Mouse (Mus musculus) cerebellum, adult 9-11 months (tissue): ENCODE measurements at regions not wholly inside any gene's neighbourhood (a gene's known extent, or its start where the extent isn't known, plus 50 kb on each side); places are given as distances from the start of the nearest gene placed in this dataset.

Experiments used
- DNase-seq: peaks from one replicate; pipeline ENCODE4 v3.0.0; 2022

GRCm38 (mm10) chr11:33061570-33061969 lies 85.6 kb downstream of the Fgf18 start:
- DNase-seq = no peak

- no peak for DNase-seq
Measured at GRCm38 (mm10) chr11:33060352-33060751, 86.8 kb downstream of the Fgf18 start.

DNA sequence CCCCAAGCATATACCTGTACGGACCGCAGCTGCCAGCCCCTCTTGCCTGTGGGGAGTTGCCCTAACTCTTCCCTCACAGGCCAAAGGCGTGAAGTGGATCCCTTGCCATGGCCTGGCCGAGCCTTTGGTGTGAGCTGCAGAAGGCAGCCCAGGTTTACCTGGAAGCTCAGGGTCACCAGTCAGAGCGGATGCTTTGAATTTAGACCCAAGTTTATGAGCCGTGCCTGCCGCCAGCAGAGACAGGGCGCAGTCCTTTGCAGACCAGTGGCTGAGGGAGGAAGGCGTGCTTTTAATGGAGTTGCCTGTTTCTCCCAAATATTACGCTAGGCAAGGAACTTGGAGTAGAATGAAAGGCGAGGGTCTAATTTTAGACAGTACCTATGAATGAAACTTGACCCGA lies 97.0 kb downstream of the Fgf18 start:
- no peak for DNase-seq

- no peak for DNase-seq
Measured at GRCm38 (mm10) chr11:33039854-33040792, 107.1 kb downstream of the Fgf18 start.

DNA sequence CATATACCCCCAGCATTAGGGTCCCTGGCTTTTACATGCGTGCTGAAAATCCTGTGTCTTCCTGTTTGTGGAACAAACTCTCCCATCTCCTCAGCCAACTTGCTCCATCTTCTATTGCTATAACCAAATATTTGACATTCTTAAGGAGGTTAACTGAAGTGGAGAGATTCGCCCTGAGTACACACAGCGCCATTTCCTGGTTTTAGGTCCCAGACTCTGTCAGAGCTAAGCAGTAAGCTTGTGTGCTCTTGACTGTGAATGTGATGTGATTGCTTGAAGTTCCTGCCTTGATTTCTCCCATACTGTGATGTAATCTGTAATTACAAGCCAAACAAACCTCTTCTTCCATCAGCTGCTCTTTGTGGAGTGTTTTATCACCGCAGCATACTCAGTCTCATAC lies 110.8 kb downstream of the Fgf18 start:
- no peak for DNase-seq

- DNase-seq = no peak
Measured at GRCm38 (mm10) chr11:33028920-33029319, 118.3 kb downstream of the Fgf18 start.

DNA sequence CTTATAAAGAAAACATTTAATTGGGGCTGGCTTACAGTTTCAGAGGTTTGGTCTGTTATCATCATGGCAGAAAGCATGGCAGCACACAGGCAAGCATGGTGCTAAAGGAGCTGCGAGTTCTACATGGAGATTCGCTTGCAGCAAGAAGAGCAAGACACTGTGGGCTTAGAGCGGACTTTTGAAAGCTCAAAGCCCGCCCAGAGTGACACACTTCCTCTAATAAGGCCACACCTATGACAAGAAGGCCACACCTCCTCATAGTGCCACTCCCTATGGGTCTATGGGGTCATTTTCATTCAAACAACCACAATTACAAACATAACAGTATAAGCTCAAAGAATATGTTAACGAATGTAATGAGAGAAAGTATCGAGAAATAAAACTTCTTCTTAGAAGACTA lies 120.1 kb downstream of the Fgf18 start:
- DNase-seq = no peak

DNA sequence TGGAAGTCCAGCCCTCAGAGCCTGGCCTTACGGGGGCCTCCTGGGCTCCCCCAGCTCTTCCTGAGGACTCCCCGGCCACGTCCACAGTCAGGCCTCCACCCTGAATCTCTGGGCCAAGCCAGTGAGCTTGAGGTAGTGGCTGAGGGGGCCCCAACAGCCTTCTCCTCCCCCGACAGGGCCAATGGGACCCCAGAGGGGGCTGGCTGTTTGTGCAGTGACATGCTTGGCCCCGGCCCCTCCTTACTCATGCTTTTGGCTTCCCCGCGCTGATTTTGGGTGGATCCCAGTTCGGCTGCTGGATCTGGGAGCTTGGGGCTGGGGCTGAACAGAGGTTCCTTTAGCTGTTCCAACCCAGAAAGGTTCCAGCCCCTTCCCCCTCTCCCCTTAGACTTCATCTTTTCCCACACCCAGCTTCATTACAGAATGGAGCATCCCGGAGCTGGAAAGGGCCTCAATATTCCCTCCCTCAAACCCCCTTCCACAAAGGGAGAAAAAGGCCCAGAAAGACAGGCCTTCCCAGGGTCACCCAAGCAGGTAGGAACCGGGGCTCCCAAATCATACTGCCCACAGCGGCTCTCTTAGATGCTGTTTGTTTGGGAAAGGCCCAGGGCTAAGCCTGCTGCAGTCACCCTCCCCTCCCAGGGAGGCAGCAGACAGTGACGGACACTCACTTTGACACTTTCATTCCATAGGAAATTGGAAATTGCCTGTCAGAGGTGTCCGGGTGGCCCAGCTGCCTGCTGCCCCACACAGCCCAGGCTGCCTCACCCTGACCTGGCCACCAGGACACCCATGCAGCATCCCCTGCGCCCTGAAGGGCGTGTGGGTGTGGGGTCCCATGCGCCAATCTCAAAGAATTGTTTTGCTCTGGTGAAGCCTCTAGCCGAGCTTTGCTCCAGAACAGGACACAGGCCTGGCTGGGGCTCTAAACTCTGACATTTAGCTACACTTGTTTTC lies 133.7 kb downstream of the Fgf18 start:
- DNase-seq = no peak

DNA sequence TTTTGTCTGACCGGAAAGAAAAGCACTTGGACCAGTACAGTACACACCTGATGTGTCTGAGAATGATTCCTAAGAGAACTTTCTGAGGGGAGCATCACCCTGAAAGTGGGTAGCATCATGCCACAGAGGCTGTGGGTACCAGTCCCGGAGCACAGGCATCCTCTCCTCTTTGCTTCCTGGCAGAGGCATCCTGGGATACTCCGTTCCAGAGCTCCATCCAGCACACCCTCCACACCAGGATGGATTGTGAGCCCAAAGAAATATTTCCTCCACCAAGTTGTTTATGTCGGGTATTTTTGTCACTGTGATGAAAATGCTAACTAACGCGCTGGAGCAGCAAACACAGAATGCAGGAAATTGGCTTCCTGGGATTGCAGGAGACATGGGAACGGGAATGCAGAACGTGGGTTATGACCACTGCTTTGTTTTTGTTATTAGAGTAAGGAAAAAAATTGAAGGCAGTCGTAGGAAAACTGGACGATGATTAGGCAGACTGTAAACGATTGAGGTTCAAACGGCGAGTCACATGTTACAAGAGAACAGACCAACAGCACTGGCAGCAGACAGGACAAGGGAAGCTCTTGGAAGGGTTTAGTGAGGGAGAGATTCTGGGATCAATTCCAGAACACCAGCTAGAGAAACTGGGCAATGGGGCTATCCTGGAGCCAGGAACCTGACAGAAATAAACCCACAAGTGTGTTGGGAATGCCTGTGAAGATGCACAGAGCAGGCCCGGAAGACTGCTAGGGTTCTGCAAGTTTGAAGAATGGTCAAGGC lies 134.6 kb downstream of the Fgf18 start:
- no peak for DNase-seq

DNA sequence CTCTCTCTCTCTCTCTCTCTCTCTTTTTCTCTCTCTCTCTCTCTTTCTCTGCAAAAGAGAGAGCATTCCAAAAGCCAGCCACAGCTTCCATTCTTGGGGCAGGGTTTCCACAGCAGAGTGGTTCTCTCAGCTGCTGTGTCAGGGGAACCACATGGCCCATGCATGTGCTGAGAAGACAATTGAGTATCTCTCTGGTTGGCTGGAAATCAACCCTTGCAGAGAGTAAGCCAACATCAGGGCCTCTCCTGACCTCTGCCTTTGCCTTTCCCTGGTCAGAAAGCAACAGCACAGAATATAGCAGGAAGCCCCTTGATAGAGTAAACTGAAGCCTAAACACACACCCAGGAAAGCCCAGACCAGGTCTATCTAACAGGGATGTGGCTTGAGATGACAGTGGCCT lies 138.6 kb downstream of the Fgf18 start:
- DNase-seq = no peak

GRCm38 (mm10) chr11:33007826-33008530 lies 139.2 kb downstream of the Fgf18 start:
- DNase-seq = no peak

- DNase-seq = no peak
Measured at GRCm38 (mm10) chr11:33007366-33007765, 139.8 kb downstream of the Fgf18 start.

GRCm38 (mm10) chr11:33005183-33005582 lies 142.0 kb downstream of the Fgf18 start:
- no peak for DNase-seq

DNA sequence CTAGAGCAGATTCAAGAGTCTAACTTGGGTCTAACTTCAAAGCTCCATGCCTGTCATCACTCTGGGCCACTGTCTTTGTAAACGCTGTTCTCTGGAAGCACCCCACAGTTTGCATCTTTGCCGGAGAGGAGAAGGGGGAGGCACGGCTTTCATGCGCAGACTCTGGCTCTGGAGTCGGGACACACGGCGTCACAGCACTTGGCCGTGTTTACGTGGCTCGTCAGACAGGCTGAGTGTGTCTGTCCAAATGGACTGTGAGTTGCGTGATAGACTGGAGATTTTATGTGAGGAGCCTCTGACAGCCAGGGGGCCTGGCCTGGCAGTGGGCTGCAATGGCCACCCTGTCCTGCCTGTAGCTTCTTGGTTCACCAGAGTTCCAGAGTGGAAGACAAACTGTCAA lies 142.6 kb downstream of the Fgf18 start:
- DNase-seq = no peak

- DNase-seq = no peak
Measured at GRCm38 (mm10) chr11:32999684-33000255, 147.4 kb downstream of the Fgf18 start.

DNA sequence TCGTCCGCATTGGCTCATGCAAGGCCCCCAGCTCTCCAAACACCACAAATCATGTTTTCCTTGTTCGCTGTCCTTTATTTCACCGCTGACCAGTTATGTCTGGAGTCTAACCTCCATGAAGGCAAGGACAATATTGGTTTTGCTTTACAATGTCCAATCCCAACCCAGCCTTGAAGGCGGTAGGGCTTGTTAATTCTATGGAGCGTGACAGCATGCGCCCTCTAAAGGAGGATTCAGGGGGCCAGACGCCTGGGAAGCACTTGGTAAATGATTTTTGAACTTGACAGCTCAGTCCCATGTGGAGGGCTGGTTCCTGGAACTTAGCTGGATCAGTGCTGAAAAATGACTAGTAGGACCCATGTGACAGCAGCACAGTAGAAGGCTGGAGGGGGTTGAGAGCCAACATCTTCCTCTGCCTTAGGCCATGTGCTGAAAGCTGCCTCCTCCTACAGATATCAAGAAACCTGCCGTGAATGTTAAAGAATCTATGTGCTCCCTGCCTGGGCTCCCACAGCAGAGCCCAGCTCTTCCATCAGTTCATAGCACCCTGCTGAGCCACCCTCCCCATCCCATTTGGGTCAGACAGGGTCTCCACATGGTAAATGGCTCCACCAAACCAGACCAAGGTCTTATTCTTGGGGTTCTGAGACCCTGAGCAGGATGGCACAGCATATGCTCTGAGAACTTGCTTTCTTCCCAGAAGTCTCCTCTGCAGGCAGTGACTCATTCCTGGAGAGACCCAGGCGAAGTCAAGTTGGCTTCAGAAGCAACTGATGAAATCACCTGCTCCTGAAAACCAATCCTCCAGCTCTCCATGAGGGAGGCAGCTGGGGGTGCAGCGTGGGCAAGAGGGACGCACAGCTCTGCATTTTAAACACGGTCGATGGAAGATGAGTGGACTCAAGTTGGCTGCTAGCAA lies 148.3 kb downstream of the Fgf18 start:
- no peak for DNase-seq

DNA sequence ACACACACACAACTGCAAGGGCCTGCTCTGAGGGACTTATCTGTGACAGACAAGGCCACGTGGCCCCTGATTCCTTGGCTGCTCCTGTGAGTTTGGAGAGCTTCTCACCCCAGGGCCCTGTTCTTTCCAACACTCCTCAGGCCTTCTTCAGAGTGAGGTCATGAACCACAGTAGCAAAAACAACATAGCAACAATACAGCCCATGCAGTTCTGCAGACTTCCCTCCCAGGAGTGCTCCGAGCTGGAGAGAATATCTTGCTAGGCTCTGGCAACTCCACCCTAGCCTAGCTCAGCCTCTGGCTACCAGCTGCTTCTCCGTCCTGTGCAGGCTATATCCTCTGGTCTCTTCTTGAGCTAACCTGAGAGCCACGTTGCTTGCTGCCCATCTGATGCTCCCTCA lies 152.8 kb downstream of the Fgf18 start:
- no peak for DNase-seq

DNA sequence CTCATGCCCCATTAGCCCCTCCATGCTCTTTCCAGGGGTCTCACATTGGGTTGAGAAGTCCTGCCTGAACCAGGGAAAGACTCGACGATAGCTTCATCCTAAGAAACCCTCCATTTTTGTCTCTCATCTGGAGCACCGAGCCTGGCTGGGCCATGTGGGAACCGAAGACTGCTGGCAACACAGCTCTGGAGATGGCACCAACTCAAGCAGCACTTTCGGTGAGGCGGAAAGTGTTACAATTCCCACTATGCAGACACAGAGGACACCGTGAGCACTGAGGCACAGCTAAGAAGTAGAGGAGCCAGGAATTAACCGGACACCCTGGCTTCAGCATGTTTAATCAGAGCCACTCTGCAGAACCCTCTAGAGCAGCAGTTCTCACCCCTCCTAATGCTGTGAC lies 153.8 kb downstream of the Fgf18 start:
- DNase-seq = no peak

DNA sequence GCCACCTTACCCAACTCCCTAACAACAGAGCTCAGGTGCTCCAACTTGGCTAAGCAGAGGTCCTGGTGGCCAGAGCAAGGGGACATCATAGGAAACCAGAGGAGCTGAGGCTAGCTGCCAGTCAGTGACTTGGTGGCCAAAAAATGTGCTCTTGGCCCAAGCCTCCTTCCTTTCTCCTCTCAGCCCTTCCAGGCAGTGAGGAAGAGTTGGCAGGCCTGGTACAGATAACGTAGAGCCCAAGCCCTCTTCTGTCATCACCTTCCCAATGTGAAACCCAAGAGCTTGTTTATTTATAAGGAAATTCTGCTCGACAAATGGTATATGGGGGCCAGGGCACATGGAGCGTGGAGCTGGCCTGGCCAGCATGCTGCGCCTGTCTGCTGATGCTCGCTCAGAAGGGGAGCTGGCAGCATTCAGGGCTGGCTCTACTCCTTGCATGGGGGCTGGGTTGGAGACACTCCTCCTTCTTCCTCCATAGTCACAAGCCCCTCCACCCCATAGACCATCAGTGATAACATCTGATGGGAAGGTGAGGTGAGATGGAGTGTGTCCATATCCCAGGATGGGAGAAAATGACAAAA lies 156.1 kb downstream of the Fgf18 start:
- no peak for DNase-seq

DNA sequence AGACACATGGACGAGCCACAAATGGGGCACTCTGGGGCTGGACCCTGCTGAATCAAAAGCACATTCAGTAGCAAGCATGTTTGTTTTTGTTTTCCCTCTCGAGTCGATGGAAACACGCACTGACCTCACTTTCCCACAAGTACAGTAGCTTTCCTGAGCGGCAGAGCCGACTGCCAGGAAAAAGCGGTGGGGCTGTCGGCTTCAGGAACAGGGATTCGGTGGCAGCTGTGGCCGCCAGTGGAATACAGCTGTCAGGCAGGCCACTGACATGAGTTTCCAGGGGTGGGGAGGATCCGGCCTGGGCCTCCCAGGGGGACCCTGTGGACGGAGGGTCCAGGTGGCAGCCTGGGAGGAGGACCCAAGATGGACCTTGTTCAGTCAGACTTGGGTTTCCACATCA lies 157.0 kb downstream of the Fgf18 start:
- DNase-seq = no peak
